Mouse (Mus musculus): ENCODE data around the gene Rb1.

The Rb1 gene

DNA sequence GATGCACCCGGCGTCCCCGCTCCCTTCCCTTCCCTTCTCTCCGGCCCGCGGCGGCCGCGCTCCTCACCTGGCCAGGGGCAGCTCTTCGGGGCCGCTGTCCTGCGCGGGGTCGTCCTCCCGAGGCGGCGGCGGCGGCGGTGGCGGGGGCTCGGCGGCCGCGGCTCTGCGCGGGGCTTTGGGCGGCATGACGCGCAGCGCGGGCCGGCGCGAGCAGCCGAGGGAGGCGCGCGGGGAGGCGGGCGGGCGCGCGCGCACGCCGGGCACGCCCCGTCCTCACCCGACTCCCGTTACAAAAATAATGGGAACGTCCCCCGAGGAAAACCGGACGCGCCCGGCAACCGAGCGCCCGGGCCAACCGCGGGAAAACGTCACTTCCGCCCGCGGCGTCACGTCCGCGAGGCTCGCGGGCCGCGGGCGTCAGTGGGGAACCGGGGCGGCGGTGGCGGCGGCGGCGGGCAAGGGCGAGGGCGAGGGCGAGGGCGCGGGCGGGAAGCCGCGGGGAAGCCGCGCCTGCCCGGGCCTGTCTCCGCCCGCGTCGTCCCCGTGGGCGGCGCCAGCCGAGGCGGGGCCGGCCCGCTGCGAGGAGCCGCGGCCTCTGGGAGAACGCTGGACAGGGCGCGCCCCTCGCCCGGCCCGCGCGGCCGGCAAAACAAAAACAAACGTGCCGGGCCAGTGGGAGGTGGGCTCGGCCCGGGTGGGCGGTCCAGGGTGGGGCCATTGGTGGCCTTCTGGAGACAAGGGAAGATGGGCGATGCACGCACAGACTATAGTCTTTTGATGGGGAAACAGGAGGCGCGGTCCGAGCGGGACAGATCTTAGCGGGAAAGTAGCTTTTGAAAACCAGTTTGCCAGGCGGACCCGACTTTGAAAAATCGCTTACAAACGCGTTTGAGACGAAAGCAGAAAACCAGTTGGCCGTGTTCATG, at the start of gene Rb1:
Gene Rb1 (minus strand): TSS at position 367 of the 926 bp plus-strand sequence.
- peak; percentile 69 for DNase-seq (ENCODE audit: low read depth, low spot score)

DNA sequence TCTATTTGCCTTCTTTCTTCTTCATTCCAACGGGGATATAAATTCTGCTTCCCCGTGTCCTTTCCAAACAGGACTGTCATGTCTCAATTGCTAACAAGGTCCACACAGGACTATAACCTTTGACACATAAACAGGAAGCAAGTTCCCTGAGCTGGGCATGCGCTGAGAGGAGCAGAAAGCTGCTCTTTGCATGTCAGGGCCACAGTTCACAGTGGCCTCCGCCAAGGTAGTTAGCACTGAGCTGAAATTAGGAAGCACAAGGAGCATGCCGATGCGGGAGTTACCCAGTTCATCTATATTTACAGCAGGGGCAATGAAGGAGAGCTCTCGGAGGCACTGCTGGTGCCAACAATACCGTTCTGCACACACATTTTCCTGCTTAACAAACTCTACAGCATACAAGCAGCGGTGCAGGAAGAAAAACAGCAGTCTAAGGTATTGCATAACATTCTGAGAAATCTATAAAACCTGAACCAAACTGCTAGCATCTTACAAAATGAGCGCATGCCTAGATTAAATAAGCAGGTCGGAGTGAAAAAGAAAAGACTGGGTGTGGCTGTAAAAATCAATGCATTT, 48.8 kb upstream of the Rb1 start:
- DNase-seq (ENCODE audit: low read depth, low spot score) = no peak

GRCm38 (mm10) chr14:73373606-73374005, 48.0 kb upstream of the Rb1 start:
- no peak for DNase-seq (ENCODE audit: low read depth, low spot score)

- DNase-seq (ENCODE audit: low read depth, low spot score) = no peak
These were observed 47.4 kb upstream of the Rb1 start for GRCm38 (mm10) chr14:73372990-73373389.

- no peak for DNase-seq (ENCODE audit: low read depth, low spot score)
These were observed 46.0 kb upstream of the Rb1 start for GRCm38 (mm10) chr14:73371577-73371976.

- DNase-seq (ENCODE audit: low read depth, low spot score) = no peak
These were observed 45.2 kb upstream of the Rb1 start for GRCm38 (mm10) chr14:73370695-73371372.

DNA sequence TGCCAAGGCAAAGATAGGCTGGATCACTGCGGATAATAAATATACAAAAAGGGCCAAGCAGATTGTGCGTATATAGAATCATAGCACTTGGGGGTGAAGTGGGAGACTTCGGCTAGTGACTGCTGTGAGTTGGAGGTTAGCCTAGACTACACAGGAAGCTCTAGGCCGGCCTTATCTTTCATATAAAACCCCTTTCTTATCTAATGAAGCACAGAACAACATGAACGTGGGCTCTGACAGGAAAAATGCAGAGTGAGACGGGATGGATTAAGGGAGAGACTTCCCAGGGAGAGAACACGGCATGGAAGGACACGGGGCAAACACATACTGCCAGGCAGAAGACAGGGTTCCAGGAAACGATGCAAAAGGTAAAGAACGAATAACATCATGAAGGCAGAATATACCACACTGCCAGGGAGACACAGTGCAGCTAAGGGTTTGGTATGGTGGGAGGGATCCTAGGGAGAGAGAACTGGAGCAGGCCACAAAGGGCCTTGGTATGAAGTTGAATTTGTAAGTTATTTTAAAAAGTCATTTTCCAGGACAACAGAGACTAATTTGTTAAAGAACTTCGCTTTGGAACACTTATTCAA, 44.6 kb upstream of the Rb1 start:
- no peak for DNase-seq (ENCODE audit: low read depth, low spot score)

DNA sequence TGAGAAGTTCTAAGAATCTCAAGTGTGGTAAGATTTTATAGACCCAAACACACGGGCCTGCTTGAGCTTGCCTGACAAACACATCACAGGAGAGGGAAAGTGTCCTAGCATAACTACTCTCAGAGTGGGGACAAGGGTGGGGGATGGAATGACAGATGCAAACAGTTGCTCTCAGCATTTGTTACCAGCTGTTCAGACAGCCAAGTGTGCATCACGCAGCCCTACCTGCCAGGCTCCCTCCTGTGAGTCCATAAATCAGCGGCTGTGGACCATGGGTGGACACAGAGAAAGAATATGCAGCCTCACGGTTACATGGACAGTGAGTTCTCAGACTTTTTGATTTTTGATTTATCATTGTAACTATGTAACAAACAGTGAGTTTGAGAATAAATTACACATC, 44.0 kb upstream of the Rb1 start:
- no peak for DNase-seq (ENCODE audit: low read depth, low spot score)

- no peak for DNase-seq (ENCODE audit: low read depth, low spot score)
These were observed 43.3 kb upstream of the Rb1 start for GRCm38 (mm10) chr14:73368966-73369365.

DNA sequence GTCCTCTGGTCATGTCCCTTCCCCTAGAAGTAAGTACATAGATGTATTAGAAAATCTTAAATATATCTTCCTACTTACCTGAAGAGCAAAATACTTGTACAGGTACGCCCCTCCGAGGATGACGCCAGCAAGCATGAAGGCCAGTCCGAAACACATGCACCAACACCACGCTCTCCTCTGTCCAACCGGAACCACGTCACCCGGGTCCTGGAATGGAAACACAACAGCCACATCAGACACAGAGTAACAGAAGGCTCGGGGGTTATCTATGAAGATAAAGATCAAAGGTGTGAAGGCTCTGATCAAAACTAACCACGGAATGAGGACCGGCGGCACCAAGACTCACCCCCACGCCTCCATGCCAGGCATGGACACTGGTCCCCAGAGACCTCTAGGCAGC, 42.6 kb upstream of the Rb1 start:
- no peak for DNase-seq (ENCODE audit: low read depth, low spot score)

DNA sequence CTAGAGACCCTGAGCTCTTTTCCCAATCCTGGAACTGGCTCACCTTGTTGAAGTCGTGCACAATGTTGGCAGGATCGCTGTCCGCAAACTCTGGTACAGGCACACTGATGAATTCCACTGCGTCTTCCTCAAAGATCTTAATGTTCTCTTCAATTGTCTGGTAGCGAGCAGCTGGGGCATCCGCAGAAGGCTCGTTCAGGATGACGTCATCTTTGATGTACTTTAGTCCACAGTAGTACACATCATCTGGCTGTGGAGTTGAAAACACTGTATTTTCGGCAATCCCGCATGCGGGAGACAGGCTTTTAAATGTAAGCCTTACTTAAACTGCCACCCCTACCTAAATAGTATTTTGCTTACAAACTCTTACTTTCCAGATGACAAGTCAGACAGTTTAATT, 40.7 kb upstream of the Rb1 start:
- no peak for DNase-seq (ENCODE audit: low read depth, low spot score)

DNA sequence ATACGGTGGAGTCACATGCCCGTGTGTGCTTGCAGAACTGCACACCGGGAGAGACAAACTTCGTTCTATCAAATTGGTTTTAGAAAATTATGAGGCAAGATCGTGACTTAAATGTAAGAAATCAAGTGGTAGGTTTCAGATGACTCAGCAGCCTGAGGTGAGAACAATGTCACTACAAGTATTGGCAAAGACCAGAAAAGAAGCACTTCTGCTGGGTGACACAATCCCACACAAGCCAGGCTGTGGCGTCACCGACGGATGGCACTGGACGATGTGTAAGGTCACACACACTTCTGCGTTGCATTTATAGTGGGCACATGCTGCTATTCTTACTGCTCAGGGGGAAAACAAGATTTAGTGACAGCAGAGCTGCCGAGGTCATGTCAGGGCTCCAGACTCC, 38.2 kb upstream of the Rb1 start:
- no peak for DNase-seq (ENCODE audit: low read depth, low spot score)

GRCm38 (mm10) chr14:73354700-73355099, 29.1 kb upstream of the Rb1 start:
- no peak for DNase-seq (ENCODE audit: low read depth, low spot score)

DNA sequence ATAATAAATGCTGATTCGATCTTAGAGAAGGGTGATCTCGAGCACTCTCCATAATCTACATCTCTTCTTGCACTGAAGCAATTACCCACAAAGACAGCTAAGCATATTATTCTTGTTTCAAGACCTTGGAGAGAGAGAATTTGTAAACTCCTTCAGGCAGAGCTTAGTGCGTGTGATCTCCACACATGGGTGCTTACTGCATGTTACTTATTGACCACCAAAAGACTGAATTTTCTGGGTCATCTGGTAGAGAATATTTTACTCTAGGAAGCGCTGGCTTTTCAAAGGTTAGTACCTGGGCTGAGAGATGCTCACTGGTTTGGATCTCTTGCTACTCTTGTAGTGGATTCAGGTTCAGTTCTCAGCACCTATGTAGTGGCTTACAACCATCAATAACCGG, 25.5 kb upstream of the Rb1 start:
- DNase-seq (ENCODE audit: low read depth, low spot score) = no peak

DNA sequence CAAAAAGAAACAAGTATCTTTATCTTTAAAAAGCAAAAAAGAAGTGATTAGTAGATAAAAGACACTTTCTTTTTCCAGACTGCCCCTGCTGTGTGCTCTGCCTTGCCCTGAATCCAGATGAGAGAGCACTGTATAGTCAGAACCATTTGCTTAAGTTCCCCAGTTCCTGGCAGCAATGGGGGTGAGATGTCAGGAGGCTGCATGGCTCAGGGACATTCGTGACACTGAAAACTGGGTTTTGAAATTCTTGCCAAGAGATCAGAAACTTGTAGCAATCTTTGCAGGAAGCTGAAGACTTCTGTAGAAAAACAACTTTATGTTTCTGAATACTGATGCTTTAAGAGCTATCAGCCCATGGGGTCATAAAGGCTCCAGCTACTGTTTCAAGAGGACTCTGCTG, 24.4 kb upstream of the Rb1 start:
- DNase-seq (ENCODE audit: low read depth, low spot score) = no peak

DNA sequence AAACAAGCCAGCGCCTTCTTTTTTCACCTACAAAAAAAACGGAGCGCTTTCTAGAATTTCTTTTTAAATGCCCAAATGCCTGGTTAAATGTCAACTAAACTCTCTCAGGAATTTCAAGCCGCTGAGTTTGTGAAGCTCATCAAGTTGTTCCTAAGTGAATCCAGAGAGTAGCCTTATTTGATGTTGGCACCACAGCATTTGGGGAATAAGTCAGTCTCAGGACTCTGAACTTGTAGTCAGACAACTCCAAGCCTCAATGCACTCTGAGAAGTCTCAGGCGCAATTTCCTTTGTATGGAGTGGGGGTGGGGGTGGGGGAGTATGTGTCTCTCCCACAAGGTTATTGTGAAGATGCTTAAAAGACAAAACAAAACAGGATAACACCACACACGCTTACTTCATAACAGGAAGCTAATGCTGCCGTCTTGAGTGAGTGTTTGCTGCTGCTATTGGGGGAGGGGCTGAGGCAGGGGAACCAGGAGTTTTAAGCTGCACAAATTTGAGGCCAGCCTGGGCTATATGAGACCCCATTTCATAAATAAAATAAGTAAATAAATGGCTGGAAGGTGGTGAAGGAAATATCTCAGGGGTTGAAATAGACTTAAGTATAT, 23.5 kb upstream of the Rb1 start:
- no peak for DNase-seq (ENCODE audit: low read depth, low spot score)

DNA sequence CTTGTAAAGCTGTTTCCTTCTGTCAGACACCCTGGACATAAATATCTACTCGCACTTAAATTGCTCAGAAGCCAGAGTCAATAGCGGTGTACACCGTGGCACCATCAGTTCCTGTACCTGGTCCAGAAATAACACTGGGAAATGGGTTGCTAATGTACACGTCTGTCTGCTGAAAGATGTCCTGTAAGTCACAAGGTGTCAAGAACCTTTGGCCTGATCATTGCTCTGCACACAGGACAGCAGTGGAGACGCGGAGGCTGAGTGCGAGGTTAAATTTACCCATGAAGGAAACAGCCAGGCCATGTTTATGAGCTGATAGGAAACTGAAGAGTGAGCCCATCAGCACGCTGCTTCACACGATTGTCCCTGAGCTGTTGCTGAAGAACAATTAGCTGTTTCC, 21.7 kb upstream of the Rb1 start:
- DNase-seq (ENCODE audit: low read depth, low spot score) = no peak

GRCm38 (mm10) chr14:73345614-73346013, 20.0 kb upstream of the Rb1 start:
- no peak for DNase-seq (ENCODE audit: low read depth, low spot score)

- no peak for DNase-seq (ENCODE audit: low read depth, low spot score)
These were observed 14.6 kb upstream of the Rb1 start for GRCm38 (mm10) chr14:73340051-73340755.

- DNase-seq (ENCODE audit: low read depth, low spot score) = no peak
These were observed 14.0 kb upstream of the Rb1 start for GRCm38 (mm10) chr14:73339615-73340014.

All from embryo, embryonic 11.5 days (tissue).